Mouse (Mus musculus) stomach, postnatal 0 days (tissue): ENCODE data around the gene Olfr938. TPM values are rescaled to one million over a fixed set of nuclear protein-coding genes. Genes with fewer than 3 reads are reported as not detected.

ENCODE experiments used
- ATAC-seq: fragments of 200-750 bp; cut with Nextera tagmentation; 2 replicates; pipeline ENCODE4 v1.8.0; 2017; ENCODE audit not compliant: low FRiP score, low TSS enrichment
- DNase-seq: peaks from one replicate; pipeline ENCODE4 v3.0.0-alpha.2; 2016; ENCODE audit warnings: low spot score
- H3K27ac ChIP-seq: fragments of 300-500 bp; sonication (generic); replicated peaks from 2 replicates; pipeline ENCODE4 v1.5.1; 2014; ENCODE audit warnings: mild to moderate bottlenecking, control low read depth
- H3K27me3 ChIP-seq: fragments of 300-500 bp; sonication (generic); 2 replicates; pipeline ENCODE4 v1.6.1; 2014; ENCODE audit warnings: low read length; ENCODE audit not compliant: control insufficient read depth, insufficient read depth
- H3K36me3 ChIP-seq: fragments of 300-500 bp; sonication (generic); 2 replicates; pipeline ENCODE4 v1.6.1; 2014; ENCODE audit warnings: low read length, mixed read lengths; ENCODE audit not compliant: control insufficient read depth, insufficient read depth
- H3K4me1 ChIP-seq: fragments of 300-500 bp; sonication (generic); replicated peaks from 2 replicates; pipeline ENCODE4 v1.6.1; 2014; ENCODE audit warnings: antibody characterized with exemption; ENCODE audit not compliant: control insufficient read depth, insufficient read depth
- H3K4me2 ChIP-seq: fragments of 300-500 bp; sonication (generic); replicated peaks from 2 replicates; pipeline ENCODE4 v1.6.1; 2014; ENCODE audit warnings: low read depth, mild to moderate bottlenecking, control low read depth, moderate library complexity
- H3K4me3 ChIP-seq: fragments of 300-500 bp; sonication (generic); 2 replicates; pipeline ENCODE4 v1.5.1; 2014; ENCODE audit warnings: low read depth, low read length, control low read depth
- H3K9ac ChIP-seq: fragments of 300-500 bp; sonication (generic); 2 replicates; pipeline ENCODE4 v1.6.1; 2014; ENCODE audit warnings: mild to moderate bottlenecking, low read length, control low read depth, mixed read lengths
- H3K9me3 ChIP-seq: fragments of 300-500 bp; sonication (generic); 2 replicates; pipeline ENCODE4 v1.6.1; 2016; ENCODE audit warnings: low read length; ENCODE audit not compliant: control insufficient read depth
- CTCF ChIP-seq: IDR thresholded peaks from 2 replicates; pipeline ENCODE4 v1.5.1; 2016; ENCODE audit warnings: antibody characterized with exemption, low read depth, mild to moderate bottlenecking, moderate library complexity
- EP300 ChIP-seq: optimal IDR thresholded peaks from 2 replicates; pipeline ENCODE3; 2016; ENCODE audit warnings: antibody characterized with exemption
- WGBS: fragments of 180-500 bp; shearing (Covaris S2); extraction: QIAGEN DNeasy Blood & Tissue Kit; methylation state at CpG from one replicate; pipeline ENCODE4 v1.1.7; 2014; 5-methylcytosine and 5-hydroxymethylcytosine counted together
- microRNA-seq: library from miRNA; unstranded; fragments of <30 nt; microRNA quantifications from one replicate; pipeline ENCODE4, GENCODE M21; 2016
- polyA plus RNA-seq: library from polyadenylated mRNA; unstranded; fragments of >200 nt; fragmentation: Nextera tagmentation; extraction: Ambion mirVana; gene quantifications from 2 replicates; pipeline ENCODE4 v1.2.1, GENCODE M21; 2015

Olfr938 gene
- polyA plus RNA-seq = not detected in 2 replicates

GRCm38 (mm10) chr9:39078787-39079186 is at the start of gene Olfr938:
Gene Olfr938, minus strand, starts transcription at chr9:39078887.
- no peaks in the 10 kb centered on the region for H3K27me3 ChIP-seq
- no peaks in the 10 kb centered on the region for H3K36me3 ChIP-seq
- TF ChIP-seq EP300 (no peak), CTCF (no peak)
- H3K4me1 ChIP-seq = no peaks in the 10 kb centered on the region
- no peak within 1 kb of the TSS for H3K4me3 ChIP-seq
- WGBS = 83% methylated on average over 2 of the region's 2 CpGs
- no peak for ATAC-seq
- no peak for DNase-seq
- H3K9me3 ChIP-seq = no peaks in the 10 kb centered on the region
- no peak within 1 kb of the TSS for H3K9ac ChIP-seq
- no peak within 1 kb of the TSS for H3K4me2 ChIP-seq
- no peak within 1 kb of the TSS for H3K27ac ChIP-seq

GRCm38 (mm10) chr9:39127831-39128230 is 49.1 kb upstream of the Olfr938 start, which contains the start of gene Olfr27:
Gene Olfr27, plus strand, starts transcription at chr9:39128131.
- no peaks in the 10 kb centered on the region for H3K27me3 ChIP-seq
- no peak within 1 kb of the TSS for H3K27ac ChIP-seq
- no peak for TF ChIP-seq CTCF
- TF ChIP-seq EP300 = no peak
- H3K4me1 ChIP-seq = no peaks in the 10 kb centered on the region
- DNase-seq = no peak
- no peak within 1 kb of the TSS for H3K4me3 ChIP-seq
- no peaks in the 10 kb centered on the region for H3K36me3 ChIP-seq
- no peaks in the 10 kb centered on the region for H3K9me3 ChIP-seq
- H3K4me2 ChIP-seq = no peak within 1 kb of the TSS
- no peak for ATAC-seq
- no peak within 1 kb of the TSS for H3K9ac ChIP-seq

GRCm38 (mm10) chr9:39127326-39127725 is 48.6 kb upstream of the Olfr938 start:
- WGBS = 77% methylated on average over 1 of the region's 1 CpGs
- TF ChIP-seq EP300 (no peak), CTCF (no peak)
- H3K4me2 ChIP-seq = no peak overlapping the region
- H3K9me3 ChIP-seq = no peaks in the 10 kb centered on the region
- no peak for DNase-seq
- no peak overlapping the region for H3K27ac ChIP-seq
- H3K9ac ChIP-seq = no peak overlapping the region
- no peak for ATAC-seq
- H3K27me3 ChIP-seq = no peaks in the 10 kb centered on the region
- no peak overlapping the region for H3K4me3 ChIP-seq
- H3K4me1 ChIP-seq = no peaks in the 10 kb centered on the region
- no peaks in the 10 kb centered on the region for H3K36me3 ChIP-seq

- no peaks in the 10 kb centered on the region for H3K9me3 ChIP-seq
- WGBS = 83% methylated on average over 1 of the region's 1 CpGs
- no peak within 1 kb of the TSS for H3K4me3 ChIP-seq
- H3K4me1 ChIP-seq = no peaks in the 10 kb centered on the region
- H3K27ac ChIP-seq = no peak within 1 kb of the TSS
- no peak for TF ChIP-seq CTCF
- no peak for TF ChIP-seq EP300
- no peak for DNase-seq
- no peaks in the 10 kb centered on the region for H3K36me3 ChIP-seq
- no peak within 1 kb of the TSS for H3K4me2 ChIP-seq
- no peaks in the 10 kb centered on the region for H3K27me3 ChIP-seq
- ATAC-seq = no peak
- H3K9ac ChIP-seq = no peak within 1 kb of the TSS
Measured at GRCm38 (mm10) chr9:39064851-39065250, 13.8 kb downstream of the Olfr938 start, which contains the start of gene Olfr937. Gene Olfr937, minus strand, starts transcription at chr9:39064951.

Small RNA genes lying within 50 kb of the gene (microRNA-seq; reads per million reads assigned to microRNA genes)
- gene Gm25032 (not detected), gene Gm25529 (not detected)

Other genes with a start within 250 kb of the Olfr938 start
- gene Olfr924, start 234.4 kb downstream of the Olfr938 start, polyA plus RNA-seq = not detected in 2 replicates
- not detected in 2 replicates for gene Olfr26, start 223.8 kb downstream of the Olfr938 start, polyA plus RNA-seq
- gene Olfr926, start 201.8 kb downstream of the Olfr938 start, polyA plus RNA-seq = not detected in 2 replicates
- gene Olfr930, start 149.1 kb downstream of the Olfr938 start, polyA plus RNA-seq = not detected in 2 replicates
- gene Olfr933, start 106.6 kb downstream of the Olfr938 start, polyA plus RNA-seq = not detected in 2 replicates
- gene Olfr934, start 90.6 kb downstream of the Olfr938 start, polyA plus RNA-seq = not detected in 2 replicates
- gene Olfr935, start 79.2 kb downstream of the Olfr938 start, polyA plus RNA-seq = not detected in 2 replicates
- not detected in 2 replicates for gene Olfr146, start 55.5 kb downstream of the Olfr938 start, polyA plus RNA-seq
- gene Olfr937, start 13.9 kb downstream of the Olfr938 start, polyA plus RNA-seq = not detected in 2 replicates
- not detected in 2 replicates for gene Olfr27, start 49.2 kb upstream of the Olfr938 start, polyA plus RNA-seq
- 0.01 TPM in 1 of 2 replicates, not detected in the other for gene Olfr943, start 87.4 kb upstream of the Olfr938 start, polyA plus RNA-seq
- not detected in 2 replicates for gene Olfr944, start 123.0 kb upstream of the Olfr938 start, polyA plus RNA-seq
- gene Olfr1537, start 171.1 kb upstream of the Olfr938 start, polyA plus RNA-seq = not detected in 2 replicates
- not detected in 2 replicates for gene Olfr945, start 197.9 kb upstream of the Olfr938 start, polyA plus RNA-seq
- gene Olfr948, start 247.2 kb upstream of the Olfr938 start, polyA plus RNA-seq = not detected in 2 replicates